Mouse (Mus musculus): ENCODE data around the gene Fam126b. TPM values are rescaled to one million over a fixed set of nuclear protein-coding genes. Genes with fewer than 3 reads are reported as not detected.
A peak's percentile ranks its signal among the peaks of the same experiment; 100 is the strongest.
"Not testable (repeated sequence)": the region's sequence is repeated elsewhere in the genome, so short reads cannot be mapped to it uniquely, and the experiment has no call there.

Gene Fam126b
- total and polyA plus RNA-seq, 3 experiments = 10.3 to 35.0 (median 34.5) TPM

DNA sequence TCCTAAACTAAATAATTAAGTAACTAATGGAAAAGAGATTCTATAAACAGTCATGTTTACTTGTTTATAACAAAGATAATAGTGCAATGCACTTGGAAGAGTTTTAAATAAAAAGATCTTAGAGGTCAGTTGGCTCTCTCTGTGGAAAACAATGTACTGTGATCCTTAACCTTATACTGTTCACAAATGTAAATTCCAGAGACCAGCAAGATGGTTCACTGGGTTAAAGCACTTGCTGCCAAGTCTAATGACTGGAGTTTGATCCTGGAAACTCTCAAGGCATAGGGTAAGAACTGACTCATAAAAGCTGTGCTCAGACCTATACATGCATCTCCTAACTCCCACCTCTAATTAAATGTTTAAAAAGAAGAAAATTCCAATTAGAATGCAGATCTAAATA is 19.5 kb downstream of the Fam126b start:
- TF ChIP-seq GATA1 (IDR thresholded peaks at IDR 0.05; ENCODE audit: borderline replicate concordance, low read length) (no peak), GATA2 (IDR thresholded peaks at IDR 0.05; ENCODE audit: borderline replicate concordance, low read depth, low read length) (no peak), POLR2AphosphoS5 (IDR thresholded peaks at IDR 0.05; ENCODE audit: insufficient replicate concordance, low read depth, low read length) (no peak), TAL1 (conservative IDR thresholded peaks at IDR 0.05; ENCODE audit: low read depth, low read length) (no peak), CTCF (IDR thresholded peaks at IDR 0.05; ENCODE audit: low read depth, low read length) (no peak)
- Histone ChIP-seq H3K27me3 (ENCODE audit: insufficient read depth, low read length) (no peaks in the 10 kb centered on the region), H3K36me3 (replicated peaks) (peaks cover 35% of the 10 kb centered on the region), H3K4me1 (ENCODE audit: insufficient read depth, low read depth, low read length) (peaks cover 3% of the 10 kb centered on the region; the same call in 1 of the 2 replicates), H3K9me3 (replicated peaks) (no peaks in the 10 kb centered on the region), H3K4me3 (ENCODE audit: low read depth, low read length) (no peak overlapping the region)
- DNase-seq (ENCODE audit: low spot score) (no peak), ATAC-seq (ENCODE audit: extremely low read depth, insufficient number of reproducible peaks, low FRiP score, poor library complexity, severe bottlenecking) (no peak)

DNA sequence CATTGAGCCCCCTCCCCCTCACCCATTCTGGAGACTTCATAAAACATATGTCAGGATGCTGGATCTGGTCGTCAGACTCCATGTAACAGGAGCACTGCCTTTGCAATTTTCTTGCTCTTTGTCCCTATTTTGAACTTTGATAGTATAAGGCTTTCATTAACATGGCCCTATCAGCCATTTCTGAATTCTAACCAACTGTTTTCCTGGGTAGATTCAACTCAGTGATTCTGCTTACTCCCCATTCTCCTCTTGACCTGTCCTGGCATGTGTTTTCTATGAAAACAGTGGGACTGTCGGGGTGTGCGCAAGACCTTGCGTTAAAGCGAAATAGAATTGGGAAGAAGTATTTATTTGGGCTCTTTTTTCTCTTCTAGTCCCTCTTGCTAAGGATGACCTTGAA is 21.1 kb downstream of the Fam126b start:
- Histone ChIP-seq H3K27me3 (ENCODE audit: insufficient read depth, low read length) (no peaks in the 10 kb centered on the region), H3K36me3 (replicated peaks) (peaks cover 42% of the 10 kb centered on the region), H3K9me3 (replicated peaks) (no peaks in the 10 kb centered on the region), H3K4me1 (ENCODE audit: insufficient read depth, low read depth, low read length) (peaks cover 3% of the 10 kb centered on the region; the same call in 1 of the 2 replicates), H3K4me3 (ENCODE audit: low read depth, low read length) (no peak overlapping the region)
- no peak for TF ChIP-seq TAL1 (conservative IDR thresholded peaks at IDR 0.05; ENCODE audit: low read depth, low read length)
- TF ChIP-seq CTCF (IDR thresholded peaks at IDR 0.05; ENCODE audit: low read depth, low read length) = no peak
- TF ChIP-seq GATA2 (IDR thresholded peaks at IDR 0.05; ENCODE audit: borderline replicate concordance, low read depth, low read length) = no peak
- no peak for TF ChIP-seq GATA1 (IDR thresholded peaks at IDR 0.05; ENCODE audit: borderline replicate concordance, low read length)
- TF ChIP-seq POLR2AphosphoS5 (IDR thresholded peaks at IDR 0.05; ENCODE audit: insufficient replicate concordance, low read depth, low read length) = no peak
- ATAC-seq (ENCODE audit: extremely low read depth, insufficient number of reproducible peaks, low FRiP score, poor library complexity, severe bottlenecking) = no peak
- no peak for DNase-seq (ENCODE audit: low spot score)

DNA sequence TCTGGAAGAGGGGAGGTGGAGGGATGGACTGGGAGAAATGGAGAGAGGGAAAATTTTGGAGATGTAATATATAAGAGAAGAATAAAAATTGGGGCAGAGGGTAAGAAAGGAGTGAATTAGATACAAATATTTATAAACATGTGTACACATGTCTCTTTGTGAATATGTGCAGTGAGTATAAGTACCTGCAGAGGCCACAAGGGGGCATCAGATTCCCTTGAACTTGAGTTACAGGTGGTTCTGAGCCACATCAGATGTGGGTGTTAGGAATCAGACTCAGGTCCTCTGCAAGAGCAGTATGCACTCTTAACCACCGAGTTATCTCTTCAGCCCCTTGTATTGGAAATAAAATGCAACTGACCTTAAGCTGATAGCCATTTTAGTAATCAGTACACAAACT is 23.7 kb downstream of the Fam126b start:
- ATAC-seq (ENCODE audit: extremely low read depth, insufficient number of reproducible peaks, low FRiP score, poor library complexity, severe bottlenecking) = no peak
- no peak for DNase-seq (ENCODE audit: low spot score)

DNA sequence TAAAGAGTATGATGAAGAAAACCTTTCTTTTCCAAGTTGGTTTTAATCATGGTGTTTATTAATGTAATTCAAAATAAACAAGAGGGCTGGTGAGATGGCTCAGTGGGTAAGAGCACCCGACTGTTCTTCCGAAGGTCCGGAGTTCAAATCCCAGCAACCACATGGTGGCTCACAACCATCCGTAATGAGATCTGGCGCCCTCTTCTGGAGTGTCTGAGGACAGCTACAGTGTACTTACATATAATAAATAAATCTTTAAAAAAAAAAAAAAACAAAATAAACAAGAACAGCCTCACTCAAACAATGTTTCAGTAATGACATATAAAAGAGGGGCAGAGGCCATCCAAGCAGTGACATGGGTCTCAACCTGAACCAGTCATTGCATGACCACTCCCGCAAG is 25.8 kb downstream of the Fam126b start:
- H3K4me1 ChIP-seq (ENCODE audit: insufficient read depth, low read depth, low read length); H3K27me3 ChIP-seq (ENCODE audit: insufficient read depth, low read length); ATAC-seq (ENCODE audit: extremely low read depth, insufficient number of reproducible peaks, low FRiP score, poor library complexity, severe bottlenecking); H3K9me3 ChIP-seq (replicated peaks); H3K4me3 ChIP-seq (ENCODE audit: low read depth, low read length); DNase-seq (ENCODE audit: low spot score): not testable (repeated sequence)
- H3K36me3 ChIP-seq (replicated peaks) = peaks cover 49% of the 10 kb centered on the region

More for the DNA sequence above, 23.7 kb downstream of the Fam126b start:
- Histone ChIP-seq H3K36me3 (replicated peaks) (peaks cover 48% of the 10 kb centered on the region), H3K4me1 (ENCODE audit: insufficient read depth, low read depth, low read length) (peaks cover 1% of the 10 kb centered on the region; the same call in 1 of the 2 replicates), H3K27me3 (ENCODE audit: insufficient read depth, low read length) (no peaks in the 10 kb centered on the region), H3K9me3 (replicated peaks) (no peaks in the 10 kb centered on the region), H3K4me3 (ENCODE audit: low read depth, low read length) (no peak overlapping the region)
- TF ChIP-seq GATA2 (IDR thresholded peaks at IDR 0.05; ENCODE audit: borderline replicate concordance, low read depth, low read length) = no peak
- TF ChIP-seq CTCF (IDR thresholded peaks at IDR 0.05; ENCODE audit: low read depth, low read length) = peak; percentile 74

DNA sequence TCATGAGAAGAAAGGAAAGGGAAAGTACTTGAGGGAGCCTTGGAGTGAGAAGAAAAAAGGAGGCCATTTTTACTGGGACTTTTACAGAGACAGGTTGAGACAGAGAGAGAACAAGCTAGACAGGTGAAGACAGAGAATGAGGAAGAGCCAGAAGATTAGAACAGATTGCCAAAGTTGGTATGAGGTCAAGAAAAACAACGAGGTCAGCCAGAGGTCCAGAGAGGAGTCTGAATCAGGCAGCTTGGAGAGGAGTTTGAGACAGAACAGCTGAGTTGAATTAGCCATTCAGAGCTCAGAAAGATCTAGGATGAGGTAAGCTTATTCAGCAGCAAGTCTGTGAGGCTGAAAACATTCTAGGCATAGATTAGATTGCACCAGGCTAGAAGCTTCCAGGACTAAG is 44.7 kb downstream of the Fam126b start:
- Histone ChIP-seq H3K36me3 (replicated peaks) (peaks cover 83% of the 10 kb centered on the region), H3K4me1 (ENCODE audit: insufficient read depth, low read depth, low read length) (no peaks in the 10 kb centered on the region), H3K4me3 (ENCODE audit: low read depth, low read length) (no peak overlapping the region), H3K27me3 (ENCODE audit: insufficient read depth, low read length) (no peaks in the 10 kb centered on the region), H3K9me3 (replicated peaks) (no peaks in the 10 kb centered on the region)
- DNase-seq (ENCODE audit: low spot score) (no peak), ATAC-seq (ENCODE audit: extremely low read depth, insufficient number of reproducible peaks, low FRiP score, poor library complexity, severe bottlenecking) (no peak)
- TF ChIP-seq GATA1 (IDR thresholded peaks at IDR 0.05; ENCODE audit: borderline replicate concordance, low read length) = no peak
- no peak for TF ChIP-seq TAL1 (conservative IDR thresholded peaks at IDR 0.05; ENCODE audit: low read depth, low read length)
- TF ChIP-seq CTCF (IDR thresholded peaks at IDR 0.05; ENCODE audit: low read depth, low read length) = no peak
- TF ChIP-seq POLR2AphosphoS5 (IDR thresholded peaks at IDR 0.05; ENCODE audit: insufficient replicate concordance, low read depth, low read length) = no peak
- no peak for TF ChIP-seq GATA2 (IDR thresholded peaks at IDR 0.05; ENCODE audit: borderline replicate concordance, low read depth, low read length)

DNA sequence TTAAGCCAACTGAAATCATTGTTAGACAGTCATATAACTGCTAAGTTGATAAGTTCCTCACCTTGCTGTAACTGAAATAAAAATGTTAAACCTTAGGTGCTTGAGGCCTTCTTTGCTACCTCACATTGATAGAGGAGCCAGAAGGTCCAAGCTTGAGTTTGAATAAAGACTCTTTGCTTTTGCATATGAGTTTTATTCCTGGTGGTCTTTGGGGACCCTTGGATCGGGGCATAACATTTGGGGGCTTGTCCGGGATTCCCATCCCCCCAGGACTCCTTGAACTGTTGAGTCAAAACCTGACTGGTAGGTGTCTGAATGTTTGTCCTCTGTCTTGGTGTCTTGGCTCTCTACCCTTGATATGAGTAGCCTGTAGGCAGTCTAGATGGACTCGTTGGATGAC is 78.9 kb downstream of the Fam126b start:
- Histone ChIP-seq H3K9me3 (replicated peaks) (peaks cover 62% of the 10 kb centered on the region), H3K36me3 (replicated peaks) (peaks cover 19% of the 10 kb centered on the region)
- no peak for DNase-seq (ENCODE audit: low spot score)

More for the DNA sequence above, 78.9 kb downstream of the Fam126b start:
- H3K4me1 ChIP-seq (ENCODE audit: insufficient read depth, low read depth, low read length) = peaks cover 17% of the 10 kb centered on the region
- TF ChIP-seq GATA2 (IDR thresholded peaks at IDR 0.05; ENCODE audit: borderline replicate concordance, low read depth, low read length) (no peak), TAL1 (conservative IDR thresholded peaks at IDR 0.05; ENCODE audit: low read depth, low read length) (no peak), POLR2AphosphoS5 (IDR thresholded peaks at IDR 0.05; ENCODE audit: insufficient replicate concordance, low read depth, low read length) (no peak), CTCF (IDR thresholded peaks at IDR 0.05; ENCODE audit: low read depth, low read length) (no peak), GATA1 (IDR thresholded peaks at IDR 0.05; ENCODE audit: borderline replicate concordance, low read length) (no peak)
- no peaks in the 10 kb centered on the region for H3K27me3 ChIP-seq (ENCODE audit: insufficient read depth, low read length)
- no peak overlapping the region for H3K4me3 ChIP-seq (ENCODE audit: low read depth, low read length)
- ATAC-seq (ENCODE audit: extremely low read depth, insufficient number of reproducible peaks, low FRiP score, poor library complexity, severe bottlenecking) = no peak
